Mouse (Mus musculus) forebrain, embryonic 10.5 days (tissue): ENCODE results near the gene Hoxc8. TPM values are rescaled to one million over a fixed set of nuclear protein-coding genes. Genes with fewer than 3 reads are reported as not detected.

Experiments
- DNase-seq: peaks from one replicate; pipeline ENCODE4 v3.0.0-alpha.2; 2017; ENCODE audit warnings: low spot score; ENCODE audit errors: extremely low spot score
- H3K27ac ChIP-seq: fragments of 300-500 bp; sonication (generic); 2 replicates; pipeline ENCODE4 v1.5.1; 2016; ENCODE audit warnings: mild to moderate bottlenecking
- H3K27me3 ChIP-seq: fragments of 300-500 bp; sonication (generic); 2 replicates; pipeline ENCODE4 v1.6.1; 2016; ENCODE audit warnings: mild to moderate bottlenecking; ENCODE audit not compliant: poor library complexity, severe bottlenecking
- H3K36me3 ChIP-seq: fragments of 300-500 bp; sonication (generic); replicated peaks from 2 replicates; pipeline ENCODE4 v1.6.1; 2016; ENCODE audit warnings: mild to moderate bottlenecking, moderate library complexity
- H3K4me1 ChIP-seq: fragments of 300-500 bp; sonication (generic); 2 replicates; pipeline ENCODE4 v1.6.1; 2016
- H3K4me3 ChIP-seq: fragments of 300-500 bp; sonication (generic); 2 replicates; pipeline ENCODE4 v1.5.1; 2016; ENCODE audit warnings: mild to moderate bottlenecking, moderate library complexity
- H3K9me3 ChIP-seq: fragments of 300-500 bp; sonication (generic); 2 replicates; pipeline ENCODE4 v1.6.1; 2016; ENCODE audit warnings: mild to moderate bottlenecking, moderate library complexity
- WGBS: fragments of 180-500 bp; shearing (Covaris S2); methylation state at CpG from one replicate; pipeline ENCODE4 v1.1.7; 2016; 5-methylcytosine and 5-hydroxymethylcytosine counted together
- polyA plus RNA-seq: library from polyadenylated mRNA; unstranded; fragments of >200 nt; fragmentation: Nextera tagmentation; extraction: Ambion mirVana; gene quantifications from 2 replicates; pipeline ENCODE4 v1.2.1, GENCODE M21; 2016

Gene Hoxc8
- polyA plus RNA-seq, 1 experiment from 2014 or later: not detected

GRCm38 (mm10) chr15:103010112-103010846 is 19.9 kb downstream of the Hoxc8 start:
- no peak for DNase-seq
- no peak overlapping the region for H3K27ac ChIP-seq
- WGBS: under 1% methylated on average over 31 of the region's 31 CpGs
- peaks cover 100% of the 10 kb centered on the region for H3K27me3 ChIP-seq
- peaks cover 9% of the 10 kb centered on the region for H3K4me1 ChIP-seq
- H3K36me3 ChIP-seq: no peaks in the 10 kb centered on the region
- no peak overlapping the region for H3K4me3 ChIP-seq
- H3K9me3 ChIP-seq: no peaks in the 10 kb centered on the region

DNA sequence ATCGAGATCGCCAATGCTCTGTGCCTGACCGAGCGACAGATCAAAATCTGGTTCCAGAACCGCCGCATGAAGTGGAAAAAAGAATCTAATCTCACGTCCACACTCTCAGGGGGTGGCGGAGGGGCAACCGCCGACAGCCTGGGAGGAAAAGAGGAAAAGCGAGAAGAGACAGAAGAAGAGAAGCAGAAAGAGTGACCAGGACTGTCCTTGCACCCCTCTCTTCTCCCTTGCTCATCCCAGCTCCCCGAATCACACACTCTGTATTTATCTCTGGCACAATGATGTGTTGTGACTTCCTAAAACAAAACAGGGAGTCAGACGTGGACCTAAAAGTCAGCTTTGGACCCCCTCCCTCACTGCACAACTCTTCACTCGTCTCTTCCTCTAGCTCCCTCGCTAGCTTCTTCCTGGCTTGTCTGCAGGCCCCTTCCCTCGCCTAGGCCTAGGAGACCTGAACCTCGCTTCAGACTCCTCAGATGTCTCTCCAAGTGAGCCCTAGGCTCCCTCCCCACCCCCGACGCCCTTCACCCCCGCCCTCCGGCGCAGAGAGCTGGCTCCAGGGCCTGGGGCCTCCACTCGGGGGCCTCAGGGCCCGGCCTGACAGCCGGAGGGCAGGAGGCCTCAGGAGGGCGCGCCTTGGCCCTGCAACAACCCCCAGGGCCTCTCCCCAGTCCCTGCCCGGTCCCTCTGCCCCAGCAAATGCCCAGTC is 20.6 kb downstream of the Hoxc8 start:
- no peaks in the 10 kb centered on the region for H3K36me3 ChIP-seq
- under 1% methylated on average over 28 of the region's 28 CpGs for WGBS
- no peak overlapping the region for H3K4me3 ChIP-seq
- DNase-seq: no peak
- peaks cover 100% of the 10 kb centered on the region for H3K27me3 ChIP-seq
- H3K9me3 ChIP-seq: no peaks in the 10 kb centered on the region
- H3K27ac ChIP-seq: no peak overlapping the region
- peaks cover 9% of the 10 kb centered on the region for H3K4me1 ChIP-seq

- Histone ChIP-seq H3K36me3 (no peaks in the 10 kb centered on the region), H3K27me3 (peaks cover 100% of the 10 kb centered on the region), H3K9me3 (no peaks in the 10 kb centered on the region), H3K27ac (no peak overlapping the region), H3K4me1 (peaks cover 9% of the 10 kb centered on the region), H3K4me3 (no peak overlapping the region)
- no peak for DNase-seq
- WGBS: 2% methylated on average over 26 of the region's 26 CpGs
Observed at GRCm38 (mm10) chr15:103011928-103012486, 21.6 kb downstream of the Hoxc8 start.

- WGBS: 4% methylated on average over 17 of the region's 17 CpGs
- no peak overlapping the region for H3K27ac ChIP-seq
- no peaks in the 10 kb centered on the region for H3K36me3 ChIP-seq
- H3K4me3 ChIP-seq: no peak overlapping the region; the same call in 1 of the 2 replicates
- DNase-seq: no peak
- H3K9me3 ChIP-seq: no peaks in the 10 kb centered on the region
- peaks cover 100% of the 10 kb centered on the region for H3K27me3 ChIP-seq
- H3K4me1 ChIP-seq: peaks cover 9% of the 10 kb centered on the region
Observed at GRCm38 (mm10) chr15:103013238-103013984, 23.0 kb downstream of the Hoxc8 start.

DNA sequence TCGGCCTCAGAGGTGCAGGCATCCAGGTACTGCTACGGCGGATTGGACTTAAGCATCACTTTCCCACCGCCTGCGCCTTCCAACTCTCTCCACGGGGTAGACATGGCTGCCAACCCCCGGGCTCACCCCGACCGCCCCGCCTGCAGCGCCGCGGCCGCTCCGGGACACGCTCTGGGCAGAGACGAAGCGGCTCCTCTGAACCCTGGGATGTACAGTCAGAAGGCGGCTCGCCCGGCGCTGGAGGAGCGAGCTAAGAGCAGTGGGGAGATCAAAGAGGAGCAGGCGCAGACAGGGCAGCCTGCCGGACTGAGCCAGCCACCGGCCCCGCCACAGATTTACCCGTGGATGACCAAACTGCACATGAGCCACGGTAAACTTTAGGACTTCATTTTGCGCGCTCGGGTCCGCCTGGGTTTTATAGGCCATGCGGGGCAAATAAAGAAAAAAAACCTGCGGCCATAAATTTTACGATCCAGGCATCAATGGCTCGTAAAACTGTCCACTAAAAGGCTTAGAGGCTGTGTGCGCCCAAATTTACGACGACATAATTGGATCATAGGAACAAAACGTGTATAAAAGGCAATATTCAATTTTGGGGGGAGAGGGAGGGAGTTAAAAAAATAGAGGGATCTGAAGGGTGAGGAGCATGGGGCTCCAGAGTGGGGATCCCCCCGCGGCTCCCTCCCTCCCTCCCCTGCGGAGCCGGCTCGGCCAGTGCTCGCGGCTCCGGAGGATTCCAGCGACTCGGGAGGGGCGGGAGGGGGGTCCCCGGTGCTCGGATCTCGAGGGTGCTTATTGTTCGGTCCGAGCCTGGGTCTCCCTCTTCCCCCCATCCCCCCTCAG is 24.0 kb downstream of the Hoxc8 start:
- Histone ChIP-seq H3K4me3 (no peak overlapping the region), H3K9me3 (no peaks in the 10 kb centered on the region), H3K27ac (no peak overlapping the region), H3K27me3 (peaks cover 100% of the 10 kb centered on the region), H3K36me3 (no peaks in the 10 kb centered on the region), H3K4me1 (peaks cover 9% of the 10 kb centered on the region)
- no peak for DNase-seq
- under 1% methylated on average over 47 of the region's 57 CpGs for WGBS

DNA sequence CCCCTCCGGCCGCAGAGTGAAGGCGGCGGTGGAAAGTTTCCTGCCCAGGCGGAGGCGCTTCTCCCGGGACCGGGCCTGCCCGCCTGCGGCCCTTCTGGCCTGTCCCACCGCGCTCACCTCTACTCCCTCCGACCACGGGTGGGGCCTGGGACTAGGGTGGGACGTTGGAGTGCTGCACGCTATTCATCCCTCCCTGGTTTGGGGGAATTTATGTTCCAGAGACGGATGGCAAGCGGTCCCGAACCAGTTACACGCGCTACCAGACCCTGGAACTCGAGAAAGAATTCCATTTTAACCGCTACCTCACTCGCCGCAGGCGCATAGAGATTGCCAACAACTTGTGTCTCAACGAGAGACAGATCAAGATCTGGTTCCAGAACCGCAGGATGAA is 24.6 kb downstream of the Hoxc8 start:
- DNase-seq: no peak

GRCm38 (mm10) chr15:103015406-103016166 is 25.2 kb downstream of the Hoxc8 start:
- H3K27me3 ChIP-seq: peaks cover 100% of the 10 kb centered on the region
- H3K4me3 ChIP-seq: no peak overlapping the region
- no peaks in the 10 kb centered on the region for H3K9me3 ChIP-seq
- under 1% methylated on average over 19 of the region's 19 CpGs for WGBS
- no peak overlapping the region for H3K27ac ChIP-seq
- no peaks in the 10 kb centered on the region for H3K36me3 ChIP-seq
- no peak for DNase-seq
- H3K4me1 ChIP-seq: peaks cover 9% of the 10 kb centered on the region

More for the DNA sequence above, 24.6 kb downstream of the Hoxc8 start:
- Histone ChIP-seq H3K4me3 (no peak overlapping the region), H3K36me3 (no peaks in the 10 kb centered on the region), H3K4me1 (peaks cover 9% of the 10 kb centered on the region), H3K9me3 (no peaks in the 10 kb centered on the region), H3K27ac (no peak overlapping the region), H3K27me3 (peaks cover 100% of the 10 kb centered on the region)
- WGBS: 1% methylated on average over 28 of the region's 28 CpGs

- no peak within 1 kb of the TSS for H3K27ac ChIP-seq
- no peaks in the 10 kb centered on the region for H3K36me3 ChIP-seq
- H3K27me3 ChIP-seq: peaks cover 100% of the 10 kb centered on the region
- peaks cover 9% of the 10 kb centered on the region for H3K4me1 ChIP-seq
- DNase-seq: no peak
- 2% methylated on average over 9 of the region's 9 CpGs for WGBS
- no peaks in the 10 kb centered on the region for H3K9me3 ChIP-seq
- no peak within 1 kb of the TSS for H3K4me3 ChIP-seq
Observed at GRCm38 (mm10) chr15:103018636-103019035, 28.2 kb downstream of the Hoxc8 start, which contains the start of gene Hoxc4. Gene Hoxc4 (plus strand): TSS chr15:103018934.

DNA sequence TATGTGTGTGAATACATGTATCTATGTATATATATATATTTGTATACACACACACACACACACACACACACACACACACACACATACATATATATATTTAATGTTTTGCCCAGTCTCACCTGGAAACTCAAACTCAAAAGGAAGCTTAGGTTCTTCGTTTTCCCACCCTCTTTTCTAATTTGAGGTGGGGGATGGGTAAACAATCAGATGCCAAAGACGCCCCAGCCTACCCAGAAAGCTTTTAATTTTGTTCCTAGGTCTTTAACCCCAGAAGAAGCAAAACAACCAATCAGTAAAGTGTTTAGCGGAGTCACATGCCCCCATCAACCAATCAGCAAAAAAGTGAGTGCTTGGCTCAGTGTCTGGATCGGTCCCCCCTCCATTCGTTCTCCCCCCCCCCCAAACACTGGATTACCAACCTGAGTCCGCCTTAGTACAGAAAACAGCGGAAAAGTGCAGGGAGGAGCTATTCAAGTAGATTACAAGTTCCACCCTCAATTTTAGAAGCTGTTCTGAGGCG is 30.6 kb downstream of the Hoxc8 start:
- Histone ChIP-seq H3K27me3 (peaks cover 100% of the 10 kb centered on the region), H3K27ac (no peak overlapping the region), H3K4me3 (no peak overlapping the region), H3K9me3 (no peaks in the 10 kb centered on the region), H3K36me3 (no peaks in the 10 kb centered on the region), H3K4me1 (no peaks in the 10 kb centered on the region)
- WGBS: under 1% methylated on average over 8 of the region's 8 CpGs
- no peak for DNase-seq

GRCm38 (mm10) chr15:103021544-103021943 is 31.1 kb downstream of the Hoxc8 start:
- no peak for DNase-seq
- Histone ChIP-seq H3K27ac (no peak overlapping the region), H3K27me3 (peaks cover 100% of the 10 kb centered on the region), H3K4me1 (no peaks in the 10 kb centered on the region), H3K9me3 (no peaks in the 10 kb centered on the region), H3K36me3 (no peaks in the 10 kb centered on the region), H3K4me3 (no peak overlapping the region)
- 7% methylated on average over 8 of the region's 8 CpGs for WGBS

- 2% methylated on average over 2 of the region's 2 CpGs for WGBS
- Histone ChIP-seq H3K27ac (no peak overlapping the region), H3K9me3 (no peaks in the 10 kb centered on the region), H3K4me3 (no peak overlapping the region), H3K36me3 (no peaks in the 10 kb centered on the region), H3K4me1 (no peaks in the 10 kb centered on the region), H3K27me3 (peaks cover 100% of the 10 kb centered on the region)
- DNase-seq: no peak
Observed at GRCm38 (mm10) chr15:103024131-103024530, 33.7 kb downstream of the Hoxc8 start.
